Comparison of ENCODE assay signal across 17 mouse cellular contexts in genomic region chr9:22539546-22539945, GRCm38 (mm10).
"Had no signal": no experiment of that assay in that cellular context is flagged by ENCODE, and none has a peak within 500 bp of the region (broad histone marks: within the 10 kb centered on the region; RNA-seq: fewer than 3 reads in every experiment).

No protein-coding gene starts in this region.

- H3K9me3 ChIP-seq: liver, embryonic 13.5 days; liver, embryonic 15.5 days; lung, embryonic 15.5 days; midbrain, embryonic 12.5 days; neural tube, embryonic 12.5 days; stomach, embryonic 15.5 days had no signal

- H3K27ac ChIP-seq: liver, embryonic 13.5 days; liver, embryonic 15.5 days; lung, embryonic 15.5 days; midbrain, embryonic 12.5 days; neural tube, embryonic 12.5 days; stomach, embryonic 15.5 days; stomach, postnatal 0 days had no signal

- DNase-seq: liver, embryonic 13.5 days; lung, adult 18-20 months; lung, postnatal 14 days; lung, postnatal 4 days; midbrain, embryonic 14.5 days; right cerebral cortex, postnatal 14 days; thymus, adult 2 months; thymus, postnatal 25 days; thymus, postnatal 4 days had no signal

- H3K4me1 ChIP-seq: liver, embryonic 13.5 days; liver, embryonic 15.5 days; lung, embryonic 15.5 days; neural tube, embryonic 12.5 days; stomach, embryonic 15.5 days had no signal

- H3K4me3 ChIP-seq: liver, embryonic 13.5 days; liver, embryonic 15.5 days; lung, embryonic 15.5 days; midbrain, embryonic 12.5 days; neural tube, embryonic 12.5 days; stomach, embryonic 15.5 days had no signal

- H3K27me3 ChIP-seq: liver, embryonic 13.5 days; liver, embryonic 15.5 days; lung, embryonic 15.5 days; midbrain, embryonic 12.5 days; neural tube, embryonic 12.5 days; stomach, embryonic 15.5 days had no signal

- H3K9ac ChIP-seq: liver, embryonic 13.5 days; liver, embryonic 15.5 days; lung, embryonic 15.5 days; midbrain, embryonic 12.5 days; neural tube, embryonic 12.5 days; stomach, embryonic 15.5 days had no signal

- H3K4me2 ChIP-seq: liver, embryonic 13.5 days; liver, embryonic 15.5 days; lung, embryonic 15.5 days; midbrain, embryonic 12.5 days; neural tube, embryonic 12.5 days; stomach, embryonic 15.5 days had no signal

- ATAC-seq: lung, postnatal 0 days; midbrain, embryonic 16.5 days had no signal

- H3K36me3 ChIP-seq: liver, embryonic 13.5 days; liver, embryonic 15.5 days; lung, embryonic 15.5 days; midbrain, embryonic 12.5 days; neural tube, embryonic 12.5 days; stomach, embryonic 15.5 days had no signal
